Mouse (Mus musculus) myocyte (in vitro differentiated cells): ENCODE measurements around the gene Nat10. TPM values are rescaled to one million over a fixed set of nuclear protein-coding genes. Genes with fewer than 3 reads are reported as not detected.
A peak's percentile ranks its signal among the peaks of the same experiment; 100 is the strongest.

Source experiments
- H3K27me3 ChIP-seq: one replicate; pipeline ENCODE4 v1.6.1; 2011; ENCODE audit not compliant: control insufficient read depth, insufficient read depth, insufficient read length
- H3K36me3 ChIP-seq: one replicate; pipeline ENCODE4 v1.6.1; 2011; ENCODE audit not compliant: control insufficient read depth, insufficient read depth
- H3K4me2 ChIP-seq: one replicate; pipeline ENCODE4 v1.6.1; 2011; ENCODE audit warnings: low read depth, control low read depth
- H3K4me3 ChIP-seq: one replicate; pipeline ENCODE4 v1.5.1; 2011; ENCODE audit warnings: mild to moderate bottlenecking, control low read depth, moderate library complexity
- H3K79me2 ChIP-seq: one replicate; pipeline ENCODE4 v1.6.1; 2011; ENCODE audit not compliant: control insufficient read depth, insufficient read depth
- H3ac ChIP-seq: one replicate; pipeline ENCODE4 v1.6.1; 2011; ENCODE audit not compliant: control insufficient read depth, insufficient read length
- CEBPB ChIP-seq: IDR thresholded peaks from 2 replicates; pipeline ENCODE4 v1.6.1; 2011; ENCODE audit warnings: mild to moderate bottlenecking, moderate library complexity; ENCODE audit not compliant: poor library complexity, insufficient read depth, severe bottlenecking
- E2F4 ChIP-seq: IDR thresholded peaks from one replicate; pipeline ENCODE4 v1.6.1; 2011; ENCODE audit warnings: mild to moderate bottlenecking, control low read depth, moderate library complexity; ENCODE audit not compliant: insufficient read depth
- MAX ChIP-seq: IDR thresholded peaks from one replicate; pipeline ENCODE4 v1.6.1; 2011; ENCODE audit warnings: low read depth, mild to moderate bottlenecking, control low read depth
- MYOD1 ChIP-seq, 3 experiments: IDR thresholded peaks; one replicate each; pipeline ENCODE4 v1.6.1; 2011; ENCODE audit warnings: control low read depth in 2 of 3, low read depth in 2 of 3, mild to moderate bottlenecking in 2 of 3, moderate library complexity in 1 of 3; ENCODE audit not compliant: insufficient read length in 2 of 3, control insufficient read depth in 1 of 3
- MYOG ChIP-seq, 3 experiments: IDR thresholded peaks; one replicate each; pipeline ENCODE4 v1.6.1; 2011; ENCODE audit warnings: control low read depth in 2 of 3, low read depth in 2 of 3, mild to moderate bottlenecking in 2 of 3; ENCODE audit not compliant: insufficient read length in 2 of 3, control insufficient read depth in 1 of 3, insufficient read depth in 1 of 3
- POLR2A ChIP-seq: IDR thresholded peaks from one replicate; pipeline ENCODE4 v1.6.1; 2011; ENCODE audit warnings: low read depth, mild to moderate bottlenecking, control low read depth, moderate library complexity; ENCODE audit not compliant: insufficient read length
- POLR2AphosphoS2 ChIP-seq: IDR thresholded peaks from one replicate; pipeline ENCODE4 v1.6.1; 2011; ENCODE audit warnings: low read depth, control low read depth; ENCODE audit not compliant: insufficient read length
- REST ChIP-seq: IDR thresholded peaks from one replicate; pipeline ENCODE4 v1.6.1; 2011; ENCODE audit warnings: mild to moderate bottlenecking, control low read depth, moderate library complexity; ENCODE audit not compliant: insufficient read depth, insufficient read length
- SRF ChIP-seq: IDR thresholded peaks from one replicate; pipeline ENCODE4 v1.6.1; 2011; ENCODE audit warnings: low read depth; ENCODE audit not compliant: control insufficient read depth, insufficient read length
- TCF12 ChIP-seq: IDR thresholded peaks from one replicate; pipeline ENCODE4 v1.6.1; 2011; ENCODE audit warnings: mild to moderate bottlenecking, control low read depth; ENCODE audit not compliant: poor library complexity, insufficient read depth, severe bottlenecking
- TCF3 ChIP-seq: IDR thresholded peaks from one replicate; pipeline ENCODE4 v1.6.1; 2011; ENCODE audit warnings: low read depth, control low read depth; ENCODE audit not compliant: insufficient read length
- USF1 ChIP-seq: IDR thresholded peaks from one replicate; pipeline ENCODE4 v1.6.1; 2011; ENCODE audit warnings: low read depth, mild to moderate bottlenecking, control low read depth, moderate library complexity
- polyA plus RNA-seq: library from polyadenylated mRNA; unstranded; fragments of >200 nt; fragmentation: generic; extraction: Trizol; gene quantifications from one replicate; pipeline ENCODE4 v1.2.1, GENCODE M21; 2012; ENCODE audit warnings: missing spikeins

Gene Nat10
- polyA plus RNA-seq, 1 experiment = 20.6 TPM

DNA sequence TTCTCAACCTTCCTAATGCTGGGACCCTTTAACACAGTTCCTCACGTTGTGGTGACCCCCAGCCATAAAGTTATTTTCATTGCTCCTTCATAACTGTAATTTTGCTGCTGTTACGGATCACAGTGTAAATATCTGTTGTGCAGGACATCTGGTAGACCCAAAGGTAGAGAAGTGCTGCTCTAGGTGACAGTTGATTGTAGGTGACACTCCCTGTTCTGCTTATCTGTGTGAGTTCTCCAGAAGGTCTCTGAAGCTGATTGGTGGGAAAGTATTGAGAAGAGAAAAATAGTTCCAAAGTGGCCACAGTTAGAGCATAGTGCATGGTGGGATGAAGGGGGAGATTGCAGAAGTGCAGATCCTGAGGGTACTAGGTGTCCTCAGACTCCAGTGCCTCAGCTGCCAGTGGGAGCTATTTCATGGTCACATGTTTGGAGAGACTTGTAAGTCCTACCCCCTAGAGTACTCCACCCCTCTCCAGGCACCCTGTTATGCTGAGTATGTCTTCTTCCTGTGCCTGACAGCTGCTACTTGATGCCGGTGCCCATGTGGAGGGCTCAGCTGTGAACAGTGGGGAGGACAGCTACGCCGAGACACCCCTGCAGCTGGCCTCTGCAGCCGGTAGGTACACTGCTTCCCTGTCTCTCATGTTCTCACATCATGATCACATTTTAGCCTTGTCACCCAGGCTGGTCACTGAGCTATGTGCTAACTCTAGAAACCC lies 53.9 kb downstream of the Nat10 start:
- Histone ChIP-seq H3K27me3 (no peaks in the 10 kb centered on the region), H3K79me2 (no peaks in the 10 kb centered on the region), H3K36me3 (peaks cover 16% of the 10 kb centered on the region), H3K4me3 (no peak overlapping the region), H3ac (no peak overlapping the region), H3K4me2 (no peak overlapping the region)
- TF ChIP-seq MYOD1 (IDR thresholded peaks at IDR 0.05; ENCODE audit: control insufficient read depth in 1 of 3, insufficient read length in 2 of 3, low read depth in 2 of 3) (peak; percentile 37 to 91 (median 74)), MYOG (IDR thresholded peaks at IDR 0.05; ENCODE audit: control insufficient read depth in 1 of 3, insufficient read depth in 1 of 3, insufficient read length in 2 of 3, low read depth in 2 of 3) (peak; percentile 72 to 94 (median 82)), TCF12 (peak; percentile 47), TCF3 (peak; percentile 75), CEBPB (no peak)

DNA sequence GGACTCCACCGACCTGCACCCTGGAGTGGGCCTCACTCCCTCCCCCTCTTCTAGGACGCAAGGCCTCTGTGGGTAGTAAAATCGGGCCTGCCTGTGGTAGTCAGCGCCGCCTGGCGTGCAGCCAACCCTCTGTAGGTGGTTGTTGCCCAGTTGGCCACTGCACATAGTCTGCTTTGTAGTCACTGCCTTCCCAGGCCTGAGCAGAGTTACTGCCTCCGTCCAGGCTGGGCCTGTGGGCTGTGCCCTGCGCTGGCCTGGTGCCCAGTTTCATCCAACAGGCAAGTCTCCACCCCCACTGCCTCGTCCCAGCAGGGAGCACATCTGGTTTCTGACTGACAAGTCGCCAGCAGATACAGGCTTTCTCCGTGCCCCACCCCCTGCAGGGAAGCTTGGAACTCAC lies 54.8 kb downstream of the Nat10 start:
- Histone ChIP-seq H3K36me3 (peaks cover 10% of the 10 kb centered on the region), H3K4me2 (peak overlapping the region; percentile 44), H3K4me3 (no peak overlapping the region), H3K79me2 (no peaks in the 10 kb centered on the region), H3K27me3 (no peaks in the 10 kb centered on the region), H3ac (no peak overlapping the region)
- no peak for TF ChIP-seq POLR2AphosphoS2
- TF ChIP-seq E2F4 = no peak
- TF ChIP-seq TCF3 = no peak
- TF ChIP-seq POLR2A = no peak
- no peak for TF ChIP-seq TCF12
- TF ChIP-seq USF1 = no peak
- TF ChIP-seq SRF = no peak
- TF ChIP-seq CEBPB = no peak
- TF ChIP-seq MYOD1 (IDR thresholded peaks at IDR 0.05; ENCODE audit: control insufficient read depth in 1 of 3, insufficient read length in 2 of 3, low read depth in 2 of 3) = peak in 2 of 3 experiments; percentile 35 to 74
- no peak for TF ChIP-seq REST
- TF ChIP-seq MYOG (IDR thresholded peaks at IDR 0.05; ENCODE audit: control insufficient read depth in 1 of 3, insufficient read depth in 1 of 3, insufficient read length in 2 of 3, low read depth in 2 of 3) = peak in 2 of 3 experiments; percentile 61 to 78
- TF ChIP-seq MAX = no peak

DNA sequence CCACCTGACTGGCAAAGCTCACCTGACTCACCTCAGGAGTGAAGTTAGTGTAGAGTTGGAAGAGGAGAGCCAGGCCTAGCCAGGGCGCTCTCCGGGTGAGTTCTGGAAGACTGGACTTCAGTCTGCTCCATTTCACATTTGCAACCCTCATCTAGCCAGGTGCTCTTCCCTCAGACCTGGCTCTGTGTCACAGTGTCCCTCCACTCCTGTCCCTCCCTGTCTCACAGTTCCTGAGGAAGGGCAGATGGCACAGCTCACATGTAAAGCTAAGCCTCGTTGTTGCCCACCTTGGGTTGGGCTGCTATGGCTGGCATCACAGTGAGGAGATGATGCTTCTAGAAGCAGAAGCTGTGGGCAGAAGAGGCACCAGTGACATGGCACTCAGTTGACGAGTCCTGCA lies 55.2 kb downstream of the Nat10 start:
- Histone ChIP-seq H3K4me3 (no peak overlapping the region), H3K79me2 (no peaks in the 10 kb centered on the region), H3K27me3 (no peaks in the 10 kb centered on the region), H3ac (no peak overlapping the region), H3K4me2 (peak overlapping the region; percentile 28), H3K36me3 (peaks cover 10% of the 10 kb centered on the region)
- TF ChIP-seq POLR2AphosphoS2 (no peak), MAX (no peak), SRF (no peak)

DNA sequence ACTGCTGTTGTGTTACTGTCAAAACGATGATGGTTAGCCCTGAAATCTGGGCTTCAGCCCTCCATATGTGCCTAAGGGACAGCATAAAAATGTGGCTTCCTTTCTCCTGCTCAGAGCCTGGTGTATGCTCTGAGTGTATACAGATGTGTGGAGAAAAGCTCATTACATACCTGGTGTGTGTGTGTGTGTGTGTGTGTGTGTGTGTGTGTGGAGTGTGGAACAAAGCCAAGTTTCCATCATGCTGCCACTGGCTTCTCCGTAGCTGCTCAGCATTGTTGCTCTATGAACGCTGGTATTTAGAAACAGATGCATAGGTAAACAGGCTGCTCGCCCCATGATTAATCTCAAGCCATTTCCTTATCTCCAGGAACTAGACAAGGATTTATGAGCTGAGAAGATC lies 57.2 kb downstream of the Nat10 start:
- TF ChIP-seq TCF12 (no peak), MAX (no peak), SRF (no peak), CEBPB (no peak), MYOG (IDR thresholded peaks at IDR 0.05; ENCODE audit: control insufficient read depth in 1 of 3, insufficient read depth in 1 of 3, insufficient read length in 2 of 3, low read depth in 2 of 3) (no peak), POLR2AphosphoS2 (no peak), POLR2A (no peak), TCF3 (no peak), REST (no peak), E2F4 (no peak), USF1 (no peak), MYOD1 (IDR thresholded peaks at IDR 0.05; ENCODE audit: control insufficient read depth in 1 of 3, insufficient read length in 2 of 3, low read depth in 2 of 3) (no peak)
- Histone ChIP-seq H3K36me3 (peaks cover 5% of the 10 kb centered on the region), H3K27me3 (no peaks in the 10 kb centered on the region), H3K4me3 (no peak overlapping the region), H3K4me2 (no peak overlapping the region), H3K79me2 (no peaks in the 10 kb centered on the region), H3ac (no peak overlapping the region)

DNA sequence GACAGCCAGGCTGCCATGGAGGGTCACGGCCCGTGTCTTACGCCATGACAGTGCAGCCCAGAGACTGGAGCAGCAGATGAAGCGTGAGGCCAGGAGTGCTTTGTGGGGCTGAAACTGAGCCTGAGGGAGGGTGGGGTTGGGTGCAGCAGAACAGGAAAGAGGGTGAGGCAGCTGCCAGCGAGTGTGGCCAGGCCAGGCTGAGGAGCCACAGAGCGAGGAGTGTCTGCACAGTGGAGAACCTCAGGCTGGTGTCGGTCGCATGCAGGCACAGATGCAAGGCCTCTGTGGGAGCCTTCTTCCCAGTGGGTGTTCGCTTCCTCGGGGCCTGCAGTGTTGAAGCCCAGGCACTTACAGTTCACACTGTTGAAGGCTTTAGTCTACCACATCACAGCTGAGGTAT lies 57.7 kb downstream of the Nat10 start:
- H3K36me3 ChIP-seq = peaks cover 4% of the 10 kb centered on the region
- TF ChIP-seq TCF12 (no peak), POLR2A (no peak), REST (no peak), E2F4 (no peak), MAX (no peak), USF1 (no peak), CEBPB (no peak), TCF3 (no peak), POLR2AphosphoS2 (no peak), SRF (no peak), MYOD1 (IDR thresholded peaks at IDR 0.05; ENCODE audit: control insufficient read depth in 1 of 3, insufficient read length in 2 of 3, low read depth in 2 of 3) (peak in 1 of 3 experiments; percentile 71), MYOG (IDR thresholded peaks at IDR 0.05; ENCODE audit: control insufficient read depth in 1 of 3, insufficient read depth in 1 of 3, insufficient read length in 2 of 3, low read depth in 2 of 3) (peak in 2 of 3 experiments; percentile 86 to 87)
- H3K79me2 ChIP-seq = no peaks in the 10 kb centered on the region
- H3ac ChIP-seq = no peak overlapping the region
- H3K4me3 ChIP-seq = no peak overlapping the region
- no peak overlapping the region for H3K4me2 ChIP-seq
- H3K27me3 ChIP-seq = no peaks in the 10 kb centered on the region
